Mouse (Mus musculus): ENCODE data around the gene Abcg5.

GRCm38 (mm10) chr17:84687994-84688393, 5.2 kb upstream of the Abcg5 start:
- TF ChIP-seq CTCF (IDR thresholded peaks at IDR 0.05; ENCODE audit: low read depth, low read length), result no peak
- TF ChIP-seq POLR2A (IDR thresholded peaks at IDR 0.05; ENCODE audit: borderline replicate concordance, low read depth, low read length), result no peak
